Mouse (Mus musculus) heart, embryonic 15.5 days (tissue): ENCODE measurements around the gene Grk4. TPM values are rescaled to one million over a fixed set of nuclear protein-coding genes. Genes with fewer than 3 reads are reported as not detected.

ENCODE experiments used
- ATAC-seq: fragments of 200-750 bp; cut with Nextera tagmentation; replicated peaks from 2 replicates; pipeline ENCODE4 v1.8.0; 2017; ENCODE audit warnings: low read depth, moderate TSS enrichment; ENCODE audit not compliant: insufficient number of reproducible peaks, insufficient read depth, low FRiP score
- H3K27ac ChIP-seq: fragments of 300-500 bp; sonication (generic); 2 replicates; pipeline ENCODE4 v1.5.1; 2015; ENCODE audit warnings: mild to moderate bottlenecking, inconsistent platforms
- H3K27me3 ChIP-seq: fragments of 300-500 bp; sonication (generic); 2 replicates; pipeline ENCODE4 v1.6.1; 2015; ENCODE audit warnings: inconsistent platforms
- H3K36me3 ChIP-seq: fragments of 300-500 bp; sonication (generic); 2 replicates; pipeline ENCODE4 v1.6.1; 2015; ENCODE audit warnings: mild to moderate bottlenecking, inconsistent platforms
- H3K4me1 ChIP-seq: fragments of 300-500 bp; sonication (generic); replicated peaks from 2 replicates; pipeline ENCODE4 v1.6.1; 2015; ENCODE audit warnings: inconsistent platforms
- H3K4me2 ChIP-seq: fragments of 300-500 bp; sonication (generic); 2 replicates; pipeline ENCODE4 v1.6.1; 2015; ENCODE audit warnings: inconsistent platforms, mild to moderate bottlenecking, moderate library complexity
- H3K4me3 ChIP-seq: fragments of 300-500 bp; sonication (generic); 2 replicates; pipeline ENCODE4 v1.5.1; 2015; ENCODE audit warnings: mild to moderate bottlenecking, inconsistent platforms
- H3K9ac ChIP-seq: fragments of 300-500 bp; sonication (generic); 2 replicates; pipeline ENCODE4 v1.6.1; 2015; ENCODE audit warnings: mild to moderate bottlenecking, inconsistent platforms
- H3K9me3 ChIP-seq: fragments of 300-500 bp; sonication (generic); replicated peaks from 2 replicates; pipeline ENCODE4 v1.6.1; 2016; ENCODE audit warnings: inconsistent platforms
- WGBS: fragments of 180-500 bp; shearing (Covaris S2); methylation state at CpG from one replicate; pipeline ENCODE4 v1.1.7; 2015; ENCODE audit warnings: mixed read lengths; 5-methylcytosine and 5-hydroxymethylcytosine counted together
- polyA plus RNA-seq: library from polyadenylated mRNA; unstranded; fragments of >200 nt; fragmentation: Nextera tagmentation; extraction: Ambion mirVana; gene quantifications from 2 replicates; pipeline ENCODE4 v1.2.1, GENCODE M21; 2015

Gene Grk4
- 1.8 and 2.1 TPM in 2 replicates for polyA plus RNA-seq

DNA sequence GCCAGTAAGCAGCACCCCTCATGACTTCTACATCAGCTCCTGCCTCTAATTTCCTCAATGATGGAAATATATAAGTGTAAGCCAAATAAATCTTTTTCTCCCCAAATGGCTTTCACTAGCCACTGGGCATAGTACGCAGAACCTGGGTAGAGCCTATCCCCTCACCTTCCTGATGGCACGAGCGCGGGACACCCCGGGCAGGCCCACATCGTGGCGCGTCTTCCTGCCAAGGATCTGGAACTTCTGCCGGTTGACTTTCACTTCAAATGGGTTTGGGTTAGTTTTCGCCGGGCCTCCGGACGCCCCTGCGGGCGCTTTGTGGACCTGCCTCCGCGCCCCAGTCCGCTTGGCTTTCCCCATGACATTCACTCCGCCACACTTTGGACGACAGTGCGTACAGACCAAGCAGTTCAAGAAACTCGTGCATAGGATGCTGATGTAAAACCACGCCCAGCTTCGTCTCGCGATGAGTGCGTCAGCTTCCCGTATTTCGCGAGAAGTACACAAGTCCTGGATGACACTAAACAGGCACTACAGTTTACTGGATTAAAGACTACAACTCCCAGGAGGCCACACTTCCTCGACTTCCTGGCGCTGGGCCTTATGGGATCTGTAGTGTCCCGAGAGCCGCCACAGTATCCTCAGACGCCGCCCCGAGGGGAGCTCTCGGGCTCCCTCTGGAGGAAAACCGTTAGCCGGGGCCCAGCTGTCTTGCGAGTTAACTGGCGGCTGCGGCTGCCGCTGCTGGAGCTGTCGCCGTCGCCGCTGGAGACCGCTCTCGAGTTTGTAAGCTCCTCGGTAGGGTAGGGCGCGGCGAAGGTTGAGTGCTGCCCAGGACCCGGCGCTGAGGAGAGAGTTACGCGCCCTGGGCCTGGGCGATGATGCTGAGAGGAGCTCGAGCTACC, at the start of gene Grk4, which contains the start of gene Nop14:
TSS of gene Grk4 (plus strand) at position 694 of the 905 bp plus-strand sequence.
TSS of gene Nop14 (minus strand) at position 463 of the 905 bp plus-strand sequence.
- H3K4me1 ChIP-seq: peaks cover 22% of the 10 kb centered on the region
- WGBS: under 1% methylated on average over 60 of the region's 60 CpGs

DNA sequence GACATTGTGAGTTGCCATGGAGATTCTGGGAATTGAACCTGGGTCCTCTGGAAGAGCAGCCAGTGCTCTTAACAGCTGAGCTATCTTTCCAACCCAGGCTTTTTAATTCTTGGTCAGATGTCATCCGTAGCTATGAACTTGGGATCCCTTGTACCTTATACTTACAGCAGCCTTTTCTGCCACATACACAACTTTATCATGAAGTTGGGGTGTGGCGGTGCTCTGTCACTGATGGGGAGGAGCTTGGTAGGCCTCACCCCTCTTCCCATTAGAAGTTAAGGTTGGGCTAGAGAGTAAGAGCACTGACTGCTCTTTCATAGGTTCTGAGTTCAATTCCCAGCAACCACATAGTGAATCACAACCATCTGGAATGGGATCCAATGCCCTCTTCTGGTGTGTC, 27.2 kb upstream of the Grk4 start:
- peaks cover 25% of the 10 kb centered on the region for H3K4me1 ChIP-seq
- no peak overlapping the region for H3K27ac ChIP-seq
- no peaks in the 10 kb centered on the region for H3K9me3 ChIP-seq
- H3K4me3 ChIP-seq: no peak overlapping the region
- no peaks in the 10 kb centered on the region for H3K27me3 ChIP-seq
- ATAC-seq: no peak
- no peak overlapping the region for H3K4me2 ChIP-seq
- WGBS: 82% methylated on average over 2 of the region's 2 CpGs
- H3K36me3 ChIP-seq: peaks cover 71% of the 10 kb centered on the region
- no peak overlapping the region for H3K9ac ChIP-seq

More for the DNA sequence above, at the start of gene Grk4, which contains the start of gene Nop14:
- H3K27ac ChIP-seq: peak within 1 kb of the TSS; percentile 94
- peak; percentile 100 for ATAC-seq
- peak within 1 kb of the TSS; percentile 73 for H3K9ac ChIP-seq
- no peaks in the 10 kb centered on the region for H3K9me3 ChIP-seq
- H3K27me3 ChIP-seq: no peaks in the 10 kb centered on the region
- peak within 1 kb of the TSS; percentile 73 for H3K4me2 ChIP-seq
- peaks cover 24% of the 10 kb centered on the region for H3K36me3 ChIP-seq
- peak within 1 kb of the TSS; percentile 82 for H3K4me3 ChIP-seq

- peaks cover 71% of the 10 kb centered on the region for H3K36me3 ChIP-seq
- no peaks in the 10 kb centered on the region for H3K27me3 ChIP-seq
- no peaks in the 10 kb centered on the region for H3K9me3 ChIP-seq
- H3K4me1 ChIP-seq: peaks cover 25% of the 10 kb centered on the region
- no peak for ATAC-seq
- no peak overlapping the region for H3K4me3 ChIP-seq
- H3K4me2 ChIP-seq: no peak overlapping the region
- 62% methylated on average over 4 of the region's 4 CpGs for WGBS
- no peak overlapping the region for H3K27ac ChIP-seq
- H3K9ac ChIP-seq: no peak overlapping the region
Observed at GRCm38 (mm10) chr5:34633641-34634040, 26.5 kb upstream of the Grk4 start.

DNA sequence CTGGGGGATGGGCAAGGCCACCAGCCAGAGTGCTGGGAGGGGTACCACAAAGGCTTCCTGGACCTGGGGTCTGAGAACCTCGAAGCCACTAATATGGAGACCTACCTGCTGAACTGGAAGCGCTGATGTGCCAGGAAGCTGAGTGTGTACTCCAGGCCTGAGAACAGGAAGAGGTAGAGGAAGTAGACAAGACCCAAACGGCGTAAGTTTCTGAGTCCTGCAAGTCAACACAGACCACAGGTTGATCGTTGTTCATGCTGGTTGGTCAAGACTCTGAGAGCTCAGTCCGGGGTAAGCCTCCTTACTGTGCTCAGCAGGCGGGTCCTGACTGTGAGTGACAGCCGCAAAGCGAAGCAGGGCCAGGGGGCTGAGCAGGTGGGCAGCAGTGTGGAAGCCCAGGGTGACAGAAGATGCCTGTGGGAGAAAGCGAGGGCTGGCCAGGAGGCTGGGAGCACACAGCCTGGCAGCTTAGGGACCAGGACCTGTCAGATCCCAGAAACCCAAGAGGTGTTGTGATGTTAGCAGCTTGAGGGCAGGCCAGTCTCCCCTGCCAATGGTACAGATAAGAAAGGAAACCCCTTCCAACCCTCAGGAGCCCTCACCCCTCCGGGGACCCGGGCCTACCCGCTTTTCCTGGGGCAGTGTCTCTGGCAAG, 25.3 kb upstream of the Grk4 start:
- Histone ChIP-seq H3K27me3 (no peaks in the 10 kb centered on the region), H3K9me3 (no peaks in the 10 kb centered on the region), H3K36me3 (peaks cover 73% of the 10 kb centered on the region), H3K9ac (no peak overlapping the region), H3K27ac (no peak overlapping the region; the same call in 1 of the 2 replicates), H3K4me1 (peaks cover 25% of the 10 kb centered on the region), H3K4me3 (no peak overlapping the region), H3K4me2 (no peak overlapping the region)
- no peak for ATAC-seq
- WGBS: 84% methylated on average over 13 of the region's 13 CpGs

GRCm38 (mm10) chr5:34635665-34636192, 24.4 kb upstream of the Grk4 start:
- ATAC-seq: no peak
- Histone ChIP-seq H3K36me3 (peaks cover 74% of the 10 kb centered on the region), H3K27ac (peak overlapping the region; percentile 88; the same call in 1 of the 2 replicates), H3K4me2 (peak overlapping the region; percentile 93), H3K9me3 (no peaks in the 10 kb centered on the region), H3K9ac (peak overlapping the region; percentile 16; the same call in 1 of the 2 replicates), H3K27me3 (no peaks in the 10 kb centered on the region), H3K4me1 (peaks cover 25% of the 10 kb centered on the region), H3K4me3 (peak overlapping the region; percentile 68)
- 48% methylated on average over 10 of the region's 10 CpGs for WGBS

DNA sequence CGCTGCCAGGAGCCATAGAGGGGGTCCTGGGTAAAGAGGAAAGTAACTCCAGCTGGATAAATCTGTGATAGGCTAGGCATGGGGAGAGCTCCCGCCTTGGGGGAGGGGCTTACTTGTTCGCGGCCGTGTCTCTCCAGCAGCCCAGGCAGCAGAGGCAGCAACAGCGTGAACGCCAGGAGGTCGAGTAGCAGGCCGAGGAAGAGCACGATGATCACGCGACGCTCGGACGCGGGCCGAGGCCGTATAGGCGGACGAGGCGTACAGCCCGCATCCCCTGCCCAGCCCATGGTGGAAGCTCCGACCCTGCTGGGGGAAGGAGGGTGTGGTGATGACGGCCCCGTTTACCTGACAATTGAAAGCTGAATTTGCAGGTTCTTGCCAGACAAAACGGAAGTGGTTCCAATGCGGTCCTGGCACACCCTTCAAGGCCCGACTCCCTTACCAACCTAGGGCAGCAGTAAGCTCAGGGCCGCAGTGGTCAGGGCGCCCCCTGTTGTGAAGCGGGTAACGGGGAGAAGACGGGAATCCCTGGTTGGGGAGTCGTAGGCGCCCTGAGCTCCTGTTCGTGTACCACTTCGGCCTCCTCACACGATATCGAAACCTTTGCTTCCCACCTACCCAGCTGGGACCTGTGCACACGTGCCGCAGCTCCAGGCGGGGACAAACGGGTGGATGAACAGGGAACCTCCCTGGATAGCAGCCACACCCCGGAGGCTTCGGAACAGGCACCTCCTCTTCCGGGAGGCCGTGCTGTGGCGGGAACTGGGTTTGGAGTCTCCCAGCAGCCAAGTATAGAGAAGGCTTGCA, 23.5 kb upstream of the Grk4 start, which contains the start of gene Mfsd10:
TSS of gene Mfsd10 (minus strand) at position 732 of the 807 bp plus-strand sequence.
- Histone ChIP-seq H3K9ac (peak within 1 kb of the TSS; percentile 75), H3K27me3 (no peaks in the 10 kb centered on the region), H3K27ac (peak within 1 kb of the TSS; percentile 88), H3K4me2 (peak within 1 kb of the TSS; percentile 93), H3K4me1 (peaks cover 25% of the 10 kb centered on the region), H3K4me3 (peak within 1 kb of the TSS; percentile 68), H3K9me3 (no peaks in the 10 kb centered on the region), H3K36me3 (peaks cover 74% of the 10 kb centered on the region)
- under 1% methylated on average over 48 of the region's 48 CpGs for WGBS
- ATAC-seq: peak; percentile 83

DNA sequence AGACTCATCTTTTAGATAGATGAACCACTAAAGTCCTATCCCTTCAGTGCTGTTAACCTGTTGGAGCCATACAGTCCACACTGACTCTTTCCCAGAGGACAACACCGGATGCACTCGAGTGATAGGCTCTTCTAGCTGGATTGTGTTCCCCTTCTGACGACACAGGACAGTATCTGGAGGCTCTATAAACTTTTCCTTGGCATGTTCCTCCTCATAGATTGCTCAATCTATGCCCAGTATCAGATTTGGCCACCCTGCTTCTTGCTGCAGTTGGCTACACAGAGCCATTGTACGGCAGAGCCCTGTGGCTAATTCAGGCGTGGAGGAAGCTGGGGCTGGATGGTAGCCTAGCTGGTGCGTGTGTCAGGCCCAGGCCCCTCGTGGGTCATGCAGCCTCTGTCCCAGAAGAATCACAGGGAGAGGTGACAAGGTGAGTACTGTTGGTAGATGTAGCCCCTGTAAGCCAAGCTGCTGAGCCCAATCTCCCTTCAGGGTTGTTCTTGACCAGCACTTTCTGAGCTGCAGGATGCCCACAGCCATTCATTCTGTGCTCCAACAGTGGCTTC, 22.5 kb upstream of the Grk4 start:
- Histone ChIP-seq H3K4me1 (peaks cover 25% of the 10 kb centered on the region), H3K4me2 (peak overlapping the region; percentile 93), H3K36me3 (peaks cover 68% of the 10 kb centered on the region), H3K27ac (peak overlapping the region; percentile 88; the same call in 1 of the 2 replicates), H3K9ac (peak overlapping the region; percentile 75), H3K9me3 (no peaks in the 10 kb centered on the region), H3K27me3 (no peaks in the 10 kb centered on the region), H3K4me3 (peak overlapping the region; percentile 68; the same call in 1 of the 2 replicates)
- ATAC-seq: no peak
- 72% methylated on average over 7 of the region's 7 CpGs for WGBS

DNA sequence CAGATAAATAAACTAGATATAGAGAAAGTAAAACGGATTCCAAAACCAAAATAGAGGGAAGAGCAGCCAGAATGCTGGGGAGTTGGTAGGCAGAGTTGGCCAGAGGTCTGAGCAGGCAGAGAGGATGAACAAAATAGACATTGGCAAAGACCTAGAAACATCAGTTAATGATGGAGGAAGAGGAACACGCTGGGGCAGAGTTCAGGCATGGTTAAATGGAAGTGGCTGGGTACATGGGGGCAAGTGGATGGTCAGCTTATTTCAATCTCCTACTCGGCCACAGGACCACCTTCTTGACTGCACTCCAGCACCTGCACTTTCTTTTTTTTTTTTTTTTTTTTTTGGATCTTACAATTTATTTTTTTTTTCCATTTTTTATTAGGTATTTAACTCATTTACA, 18.2 kb upstream of the Grk4 start:
- Histone ChIP-seq H3K36me3 (peaks cover 84% of the 10 kb centered on the region), H3K9me3 (no peaks in the 10 kb centered on the region), H3K27me3 (no peaks in the 10 kb centered on the region), H3K4me3 (no peak overlapping the region), H3K4me1 (peaks cover 10% of the 10 kb centered on the region), H3K9ac (no peak overlapping the region), H3K27ac (no peak overlapping the region), H3K4me2 (no peak overlapping the region)
- WGBS: 80% methylated on average over 3 of the region's 3 CpGs
- no peak for ATAC-seq

- ATAC-seq: no peak
- H3K36me3 ChIP-seq: peaks cover 90% of the 10 kb centered on the region
- no peak overlapping the region for H3K27ac ChIP-seq
- no peak overlapping the region for H3K4me2 ChIP-seq
- no peak overlapping the region for H3K4me3 ChIP-seq
- 76% methylated on average over 5 of the region's 5 CpGs for WGBS
- no peaks in the 10 kb centered on the region for H3K9me3 ChIP-seq
- H3K27me3 ChIP-seq: no peaks in the 10 kb centered on the region
- peaks cover under 1% of the 10 kb centered on the region; the same call in 1 of the 2 replicates for H3K4me1 ChIP-seq
- no peak overlapping the region for H3K9ac ChIP-seq
Observed at GRCm38 (mm10) chr5:34642932-34643331, 17.2 kb upstream of the Grk4 start.

- WGBS: 51% methylated on average over 4 of the region's 4 CpGs
- peaks cover 93% of the 10 kb centered on the region for H3K36me3 ChIP-seq
- no peaks in the 10 kb centered on the region for H3K27me3 ChIP-seq
- H3K4me1 ChIP-seq: no peaks in the 10 kb centered on the region
- no peaks in the 10 kb centered on the region for H3K9me3 ChIP-seq
- no peak overlapping the region for H3K4me2 ChIP-seq
- no peak overlapping the region for H3K4me3 ChIP-seq
- no peak for ATAC-seq
- no peak overlapping the region for H3K9ac ChIP-seq
- no peak overlapping the region for H3K27ac ChIP-seq
Observed at GRCm38 (mm10) chr5:34647581-34647980, 12.6 kb upstream of the Grk4 start.
